Mouse (Mus musculus): ENCODE results near the gene Lhpp.

Gene Lhpp

GRCm38 (mm10) chr7:132599071-132599975 is 11.1 kb upstream of the Lhpp start, which contains the start of gene Nkx1-2:
Gene Nkx1-2 (minus strand): TSS chr7:132599637.
- DNase-seq (ENCODE audit: low read depth, low spot score): no peak

- DNase-seq (ENCODE audit: low read depth, low spot score): no peak
These were observed 10.4 kb upstream of the Lhpp start for GRCm38 (mm10) chr7:132600026-132600425.

GRCm38 (mm10) chr7:132600926-132601325 is 9.5 kb upstream of the Lhpp start:
- no peak for DNase-seq (ENCODE audit: low read depth, low spot score)

GRCm38 (mm10) chr7:132604720-132605119 is 5.7 kb upstream of the Lhpp start:
- no peak for DNase-seq (ENCODE audit: low read depth, low spot score)

- no peak for DNase-seq (ENCODE audit: low read depth, low spot score)
These were observed 4.7 kb upstream of the Lhpp start for GRCm38 (mm10) chr7:132605689-132606088.

- DNase-seq (ENCODE audit: low read depth, low spot score): no peak
These were observed 2.0 kb upstream of the Lhpp start for GRCm38 (mm10) chr7:132608316-132609020.

GRCm38 (mm10) chr7:132611530-132611929 is 1.1 kb downstream of the Lhpp start:
- no peak for DNase-seq (ENCODE audit: low read depth, low spot score)

GRCm38 (mm10) chr7:132615346-132615745 is 4.9 kb downstream of the Lhpp start:
- no peak for DNase-seq (ENCODE audit: low read depth, low spot score)

GRCm38 (mm10) chr7:132616391-132616790 is 6.0 kb downstream of the Lhpp start:
- no peak for DNase-seq (ENCODE audit: low read depth, low spot score)

- no peak for DNase-seq (ENCODE audit: low read depth, low spot score)
These were observed 6.7 kb downstream of the Lhpp start for GRCm38 (mm10) chr7:132617021-132617564.

- DNase-seq (ENCODE audit: low read depth, low spot score): no peak
These were observed 9.1 kb downstream of the Lhpp start for GRCm38 (mm10) chr7:132619549-132619948.

- no peak for DNase-seq (ENCODE audit: low read depth, low spot score)
These were observed 9.8 kb downstream of the Lhpp start for GRCm38 (mm10) chr7:132619975-132620918.

GRCm38 (mm10) chr7:132624161-132624560 is 13.7 kb downstream of the Lhpp start:
- DNase-seq (ENCODE audit: low read depth, low spot score): no peak

- DNase-seq (ENCODE audit: low read depth, low spot score): no peak
These were observed 15.7 kb downstream of the Lhpp start for GRCm38 (mm10) chr7:132626174-132626573.

GRCm38 (mm10) chr7:132627448-132627847 is 17.0 kb downstream of the Lhpp start:
- no peak for DNase-seq (ENCODE audit: low read depth, low spot score)

- DNase-seq (ENCODE audit: low read depth, low spot score): no peak
These were observed 20.9 kb downstream of the Lhpp start for GRCm38 (mm10) chr7:132631313-132631712.

GRCm38 (mm10) chr7:132637292-132637691 is 26.9 kb downstream of the Lhpp start:
- DNase-seq (ENCODE audit: low read depth, low spot score): no peak

- peak; percentile 66 for DNase-seq (ENCODE audit: low read depth, low spot score)
These were observed 28.1 kb downstream of the Lhpp start for GRCm38 (mm10) chr7:132638446-132639087.

GRCm38 (mm10) chr7:132640946-132641345 is 30.5 kb downstream of the Lhpp start:
- no peak for DNase-seq (ENCODE audit: low read depth, low spot score)

GRCm38 (mm10) chr7:132641606-132642005 is 31.2 kb downstream of the Lhpp start:
- DNase-seq (ENCODE audit: low read depth, low spot score): peak; percentile 20

Data from 3T3-L1 (cell line).